43 mouse cellular contexts compared by ENCODE assay signal in the genomic region with DNA sequence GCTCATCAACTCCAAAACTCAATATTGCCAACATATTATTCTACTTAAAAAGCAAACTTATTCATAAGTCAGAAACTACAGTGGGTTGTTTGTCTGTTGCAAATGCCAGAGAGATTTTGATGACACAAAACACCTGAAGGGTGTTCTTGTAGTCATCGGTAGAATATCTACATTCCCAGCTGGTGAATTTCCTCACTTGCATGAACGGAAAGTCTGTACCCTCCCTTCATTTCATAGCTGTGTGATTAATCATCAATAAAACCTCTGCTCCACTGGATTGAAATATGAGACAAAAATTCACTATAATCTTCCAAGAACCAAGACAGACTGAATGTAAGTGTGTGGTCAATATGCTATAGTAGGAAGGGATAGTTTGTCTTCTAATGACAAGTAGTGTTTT. TPM values are rescaled to one million over a fixed set of nuclear protein-coding genes. Genes with fewer than 3 reads are reported as not detected.
"Had no signal": no experiment of that assay in that cellular context is flagged by ENCODE, and none has a peak within 500 bp of the region (broad histone marks: within the 10 kb centered on the region; RNA-seq: fewer than 3 reads in every experiment).

No protein-coding gene starts in this region.

- H3K27me3 ChIP-seq: heart, embryonic 12.5 days; hindbrain, embryonic 12.5 days; intestine, embryonic 15.5 days; limb, embryonic 13.5 days; limb, embryonic 15.5 days; liver, embryonic 12.5 days had no signal

- H3K4me3 ChIP-seq: gastrocnemius, adult 2 months; heart, embryonic 10.5 days; heart, embryonic 12.5 days; hindbrain, embryonic 10.5 days; hindbrain, embryonic 12.5 days; intestine, embryonic 15.5 days; layer of hippocampus, adult 2 months; limb, embryonic 13.5 days; limb, embryonic 15.5 days; liver, embryonic 12.5 days had no signal

- DNase-seq: gastrocnemius, adult 2 months; gastrocnemius, postnatal 10 days; gastrocnemius, postnatal 25 days; heart, adult 18-20 months; heart, postnatal 10 days; heart, postnatal 4 days; kidney, adult 18-20 months; kidney, adult 8-10 months; kidney, postnatal 10 days; kidney, postnatal 25 days; kidney, postnatal 4 days; layer of hippocampus, postnatal 36 days; left cerebral cortex, postnatal 4 days had no signal

RNA-seq across cellular contexts. Expression of gene Foxe3, which starts 33.7 kb away (rescaled TPM):
- total RNA-seq: gastrocnemius, adult 2 months; gastrocnemius, postnatal 10 days; gastrocnemius, postnatal 25 days; gastrocnemius, postnatal 4 days; granulocyte monocyte progenitor cell, adult 5-6 weeks; heart, adult 18-20 months; heart, adult 8-10 months; heart, postnatal 10 days; heart, postnatal 25 days; heart, postnatal 4 days; layer of hippocampus, adult 2 months; layer of hippocampus, postnatal 10 days; layer of hippocampus, postnatal 36 days; left cerebral cortex, adult 18-20 months; left cerebral cortex, adult 8-10 months; left cerebral cortex, postnatal 10 days; left cerebral cortex, postnatal 25 days; left cerebral cortex, postnatal 4 days; liver, adult 2 months had no signal
- polyA plus RNA-seq: heart, embryonic 10.5 days; heart, embryonic 12.5 days; heart, embryonic 14.5 days; heart, embryonic 16.5 days; hindbrain, embryonic 12.5 days; hindbrain, embryonic 14.5 days; hindbrain, embryonic 16.5 days; inflammation-experienced regulatory T-cells, adult 6 months; intestine, embryonic 15.5 days; intestine, postnatal 0 days; kidney, embryonic 14.5 days; kidney, embryonic 16.5 days; limb, embryonic 11.5 days; limb, embryonic 13.5 days; limb, embryonic 15.5 days; liver, adult 2 months; liver, embryonic 12.5 days; liver, embryonic 14.5 days; liver, embryonic 16.5 days had no signal

RNA-seq across cellular contexts. Expression of gene Foxd2, which starts 50.9 kb away (rescaled TPM):
- polyA plus RNA-seq: heart, embryonic 12.5 days; heart, embryonic 14.5 days; heart, embryonic 16.5 days; hindbrain, embryonic 14.5 days; liver, embryonic 16.5 days had no signal
